Mouse (Mus musculus) brain, adult 2 months (tissue): ENCODE results near the gene Atp6v1f.

ENCODE experiments used
- DNase-seq: peaks from one replicate; pipeline ENCODE4 v3.0.0; 2011; ENCODE audit warnings: low read depth, low spot score

Gene Atp6v1f

DNA sequence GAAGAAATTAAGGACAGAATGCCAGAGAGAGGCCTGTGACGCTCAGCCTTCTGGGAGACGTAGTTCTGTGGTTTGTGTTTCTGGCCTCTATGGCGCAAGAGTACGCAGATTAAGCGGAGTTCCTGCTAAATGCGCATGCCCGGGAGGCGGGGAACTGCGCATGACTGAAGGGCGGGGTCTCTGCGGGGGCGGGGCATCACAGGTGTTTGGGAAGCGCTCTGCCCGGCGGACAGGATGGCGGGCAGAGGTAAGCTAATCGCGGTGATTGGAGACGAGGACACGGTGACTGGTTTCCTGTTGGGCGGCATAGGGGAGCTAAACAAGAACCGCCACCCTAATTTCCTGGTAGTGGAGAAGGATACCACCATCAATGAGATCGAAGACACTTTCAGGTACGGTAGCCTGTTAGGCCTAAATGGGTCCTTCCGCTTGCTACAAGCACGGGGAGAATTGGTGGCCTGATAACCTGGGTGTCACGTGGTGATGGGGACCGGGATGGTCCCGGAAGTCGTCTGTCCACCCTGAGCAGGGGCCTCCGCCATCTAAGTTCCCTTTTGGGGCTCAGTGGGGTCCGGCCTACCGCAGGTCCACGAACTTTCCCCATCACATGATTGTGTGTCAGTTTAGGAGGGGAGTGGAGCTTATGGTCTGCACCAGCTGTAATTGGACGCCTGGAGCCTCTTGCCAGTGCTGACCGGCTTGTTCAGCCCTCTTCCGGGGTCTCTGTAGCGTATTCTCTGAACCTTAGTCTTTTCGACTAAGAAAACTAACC, at the start of gene Atp6v1f:
Atp6v1f (plus strand) TSS at position 136 of the 772 bp plus-strand sequence.
- DNase-seq: peak; percentile 99

DNA sequence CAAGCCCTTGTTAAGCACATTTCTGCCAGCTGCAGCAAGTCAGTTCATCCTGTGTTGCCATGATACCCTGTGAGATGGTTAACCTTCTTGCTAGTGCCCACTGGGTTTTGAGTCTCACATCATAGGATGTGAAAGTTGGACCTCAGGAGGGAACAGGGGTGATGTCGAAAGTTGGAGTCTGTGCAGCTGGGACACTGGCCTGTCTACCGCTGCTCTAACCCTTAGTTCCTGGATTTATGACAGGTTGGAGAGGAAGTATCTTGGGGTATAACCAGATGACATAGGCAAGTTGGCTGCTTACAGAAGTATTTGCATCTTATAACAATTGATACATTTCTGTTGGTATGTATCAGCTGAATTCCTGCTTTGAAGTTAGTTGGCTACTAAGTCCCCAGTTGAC, 46.9 kb upstream of the Atp6v1f start:
- DNase-seq: no peak

DNA sequence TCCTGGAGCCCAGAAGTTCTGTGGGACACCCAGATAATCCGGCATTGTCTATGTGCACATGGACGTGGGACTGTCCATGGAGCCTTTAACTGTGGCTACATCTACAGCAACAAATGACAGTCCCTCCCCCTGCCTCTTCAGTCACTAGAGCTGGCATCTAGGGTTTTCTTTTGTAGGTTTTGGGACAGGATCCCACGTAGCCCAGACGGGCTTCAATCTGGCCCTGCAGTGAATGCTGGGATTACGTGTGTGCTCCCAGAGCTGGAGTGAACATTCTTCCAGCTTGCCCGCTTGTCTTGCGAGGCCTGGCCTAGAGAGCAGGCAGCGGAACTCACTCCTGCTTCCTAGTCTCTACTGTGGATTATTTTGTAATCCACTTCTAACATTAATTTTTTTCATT, 42.4 kb upstream of the Atp6v1f start:
- DNase-seq: no peak

DNA sequence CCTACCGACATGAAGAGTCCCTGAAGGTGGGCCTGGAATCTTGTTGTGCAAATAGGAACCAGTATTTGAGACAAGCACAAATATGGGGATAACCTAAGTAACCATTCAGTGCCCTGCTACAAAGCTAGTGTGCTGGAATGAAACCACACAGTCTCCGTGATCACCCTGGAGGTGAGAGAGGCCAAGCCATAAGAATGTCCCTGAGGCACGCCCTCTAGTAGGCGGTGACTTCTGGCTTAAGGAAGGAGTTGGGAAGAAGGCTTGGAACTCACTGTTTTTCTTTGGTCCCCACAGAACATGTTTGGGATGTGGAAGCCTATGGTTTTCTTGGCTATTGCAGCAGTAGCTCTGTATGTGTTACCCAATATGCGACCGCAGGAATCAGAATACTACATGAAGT, 41.2 kb upstream of the Atp6v1f start:
- no peak for DNase-seq

DNA sequence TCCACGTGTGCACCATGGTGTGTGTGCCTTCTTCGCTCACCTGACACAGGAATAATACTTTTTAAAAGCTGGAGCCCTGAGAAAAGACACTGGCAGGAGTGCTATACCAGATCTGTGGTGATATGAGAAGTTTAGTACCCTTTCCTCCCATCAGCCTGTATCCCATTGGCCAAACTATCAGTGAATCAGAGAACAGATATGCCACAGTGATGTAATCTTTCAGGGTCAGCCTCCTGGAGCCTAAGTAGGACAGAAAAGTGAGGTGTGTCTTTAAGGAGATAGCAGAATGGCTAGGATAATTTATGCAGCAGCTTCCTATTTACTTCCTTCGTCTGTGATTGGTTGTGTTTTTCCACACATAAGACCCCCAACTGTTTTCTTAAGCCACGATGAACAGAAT, 39.3 kb upstream of the Atp6v1f start:
- DNase-seq: no peak

DNA sequence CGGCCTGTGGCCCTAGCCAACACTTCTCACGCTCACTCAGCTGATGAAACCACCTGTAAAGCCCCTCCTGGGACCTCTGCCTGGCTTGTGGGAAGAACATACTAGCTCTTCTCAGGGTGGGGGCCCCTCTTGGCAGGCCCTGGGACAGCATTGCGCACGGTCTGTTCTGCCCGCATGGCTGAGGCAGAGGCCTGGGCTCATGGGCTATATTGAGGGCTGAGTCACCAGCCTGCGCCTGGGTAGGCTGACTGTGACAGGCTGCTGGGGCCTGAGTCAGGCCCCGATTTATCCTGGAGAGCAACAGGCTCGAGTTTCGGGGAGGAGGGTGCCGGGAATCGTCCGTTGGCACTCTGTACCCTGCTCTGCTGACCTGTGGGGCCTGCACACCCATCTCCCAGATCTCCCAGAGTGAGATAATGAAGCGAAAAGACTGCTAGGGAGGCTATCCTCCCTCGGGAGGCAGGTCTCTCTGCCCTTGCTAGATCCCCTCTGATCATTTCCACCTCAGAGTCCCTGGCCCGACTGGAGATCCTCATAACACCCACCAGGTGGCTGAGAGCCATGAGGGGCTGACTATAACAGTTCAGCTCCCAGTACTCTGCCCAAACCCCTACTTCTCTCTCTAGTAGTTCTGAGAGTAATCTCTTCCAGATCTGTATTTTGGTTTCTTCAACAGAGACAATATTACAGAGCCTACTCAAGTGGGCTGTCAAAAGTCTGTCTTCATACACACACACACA, 36.7 kb upstream of the Atp6v1f start:
- DNase-seq: no peak

DNA sequence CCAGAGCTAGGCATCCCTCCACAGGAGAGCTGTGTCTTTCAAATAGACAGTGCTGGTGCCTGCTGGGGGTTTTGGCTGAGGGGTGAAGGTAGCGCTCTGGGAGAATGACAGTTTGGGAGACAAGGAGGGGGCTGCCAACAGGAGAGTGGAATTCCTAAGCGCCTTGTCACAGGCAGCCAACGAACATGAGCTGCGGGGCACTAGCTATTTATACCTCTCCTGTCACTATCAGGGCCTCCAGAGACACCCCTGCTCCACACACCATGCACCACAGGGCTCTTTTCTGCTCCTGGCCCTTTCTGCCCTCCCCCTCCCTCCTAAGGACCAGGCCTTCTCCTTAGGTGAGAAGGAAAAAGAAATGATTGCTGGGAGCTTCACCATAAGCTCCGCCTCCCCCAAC, 36.0 kb upstream of the Atp6v1f start:
- DNase-seq: no peak

DNA sequence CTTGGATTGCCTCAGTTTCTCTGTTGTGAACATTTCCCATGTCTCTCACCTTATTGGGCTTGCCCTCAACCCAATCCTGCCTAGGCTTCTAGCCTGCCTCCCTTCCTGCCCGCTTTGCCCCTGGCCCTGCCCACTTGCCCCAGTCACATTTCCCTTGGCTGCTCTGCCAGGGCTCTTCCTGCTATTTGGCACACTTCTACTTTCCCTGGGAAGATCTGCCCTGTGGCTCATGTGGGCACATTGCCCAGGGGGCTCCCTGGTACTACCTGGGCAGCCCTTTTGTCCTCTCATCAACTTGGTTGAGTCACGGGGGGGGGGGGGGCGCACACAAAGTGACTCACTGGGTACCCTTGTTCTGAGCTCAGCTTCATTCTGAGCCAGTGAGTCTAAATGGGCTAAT, 35.4 kb upstream of the Atp6v1f start:
- no peak for DNase-seq

DNA sequence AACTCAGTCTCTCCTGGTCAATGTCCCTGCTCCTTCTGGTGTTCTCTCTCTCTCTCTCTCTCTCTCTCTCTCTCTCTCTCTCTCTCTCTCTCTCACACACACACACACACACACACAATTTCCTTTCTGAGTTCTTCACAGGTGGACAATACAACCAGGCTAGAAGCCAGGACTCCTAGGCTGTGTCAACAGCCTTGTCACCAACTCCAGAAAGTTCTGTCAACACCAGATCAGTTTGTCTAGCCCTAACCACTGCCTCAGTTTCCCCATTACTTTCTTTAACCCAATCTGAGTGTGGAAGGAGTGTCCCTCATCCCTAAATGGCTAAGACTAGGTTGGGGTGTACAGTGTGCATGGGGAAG, 34.9 kb upstream of the Atp6v1f start:
- DNase-seq: no peak

DNA sequence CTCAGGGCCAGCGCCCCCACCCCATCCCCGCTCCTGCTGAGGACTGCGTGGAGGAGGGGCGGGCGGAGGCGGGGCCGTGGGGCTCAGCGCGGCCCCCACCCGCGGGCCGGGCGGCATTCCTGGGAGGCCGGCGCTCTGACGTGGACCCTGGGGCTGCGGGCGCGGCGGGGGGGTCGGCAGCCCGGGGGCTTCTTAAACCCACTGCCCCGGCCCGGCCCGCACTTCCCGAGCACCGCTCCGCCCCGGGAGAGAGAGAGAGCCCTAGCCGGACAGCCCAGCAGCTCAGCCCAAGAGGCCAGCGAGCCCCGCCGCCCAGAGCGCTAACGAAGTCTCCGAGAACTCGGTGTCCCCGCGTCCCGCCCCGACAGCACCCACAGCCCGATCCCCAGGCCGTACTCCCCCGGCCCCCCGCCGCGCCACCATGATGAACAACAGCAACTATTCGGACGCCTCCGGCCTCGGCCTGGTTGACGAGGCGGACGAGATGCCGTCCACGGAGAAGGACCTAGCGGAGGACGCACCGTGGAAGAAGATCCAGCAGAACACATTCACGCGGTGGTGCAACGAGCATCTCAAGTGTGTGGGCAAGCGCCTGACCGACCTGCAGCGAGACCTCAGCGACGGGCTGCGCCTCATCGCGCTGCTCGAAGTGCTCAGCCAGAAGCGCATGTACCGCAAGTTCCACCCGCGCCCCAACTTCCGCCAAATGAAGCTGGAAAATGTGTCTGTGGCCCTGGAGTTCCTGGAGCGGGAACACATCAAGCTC, 34.3 kb upstream of the Atp6v1f start, which contains the start of gene Flnc:
Flnc (plus strand) TSS at position 219 of the 766 bp plus-strand sequence.
- DNase-seq: peak; percentile 17

DNA sequence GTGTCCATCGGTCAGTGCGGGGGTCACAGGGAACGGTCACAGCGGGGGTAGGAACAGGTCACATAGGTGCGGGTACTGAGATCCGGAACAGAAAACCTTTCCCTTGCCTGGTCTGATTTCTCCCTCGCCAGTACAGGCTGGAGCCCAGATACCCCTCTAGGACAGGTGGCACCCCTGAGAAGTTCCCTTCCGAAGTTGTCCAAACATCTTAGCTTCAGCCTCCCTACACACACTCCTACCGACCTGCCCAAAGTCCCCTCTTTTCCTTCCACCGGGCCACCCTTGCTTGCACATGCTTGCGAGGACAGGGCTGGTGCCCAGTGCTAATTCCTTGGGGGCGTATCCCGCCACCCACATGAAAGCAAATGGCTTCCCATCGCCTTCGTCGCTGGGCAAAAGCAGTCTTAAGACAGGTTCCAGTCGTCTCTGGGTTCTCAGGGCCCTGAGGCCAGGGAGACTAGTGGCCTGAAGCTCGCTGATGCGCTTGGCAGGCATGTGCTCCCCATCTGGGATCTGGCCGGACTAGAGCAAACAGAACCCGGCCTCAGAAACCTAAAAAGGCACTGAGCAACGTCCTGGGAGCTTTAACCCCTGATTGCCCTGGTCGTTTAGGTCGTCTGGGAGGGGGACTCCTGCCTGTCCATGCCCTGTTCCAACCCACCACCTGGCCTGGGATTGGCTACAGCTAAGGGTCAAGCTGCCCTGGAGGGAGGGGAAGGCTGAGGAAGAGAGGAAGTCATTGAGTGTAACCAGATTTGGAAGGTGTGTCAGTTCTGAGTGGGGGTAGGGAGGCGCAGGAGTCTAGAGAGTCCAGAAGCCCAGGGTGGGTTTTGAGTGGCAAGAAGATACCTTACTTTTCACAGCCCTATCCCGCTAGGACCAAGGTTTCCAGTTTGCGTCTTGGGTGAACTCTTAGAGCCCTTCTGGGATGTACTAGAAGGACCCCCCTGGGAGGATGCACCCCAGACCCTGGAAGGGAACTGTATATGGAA, 33.4 kb upstream of the Atp6v1f start:
- no peak for DNase-seq

DNA sequence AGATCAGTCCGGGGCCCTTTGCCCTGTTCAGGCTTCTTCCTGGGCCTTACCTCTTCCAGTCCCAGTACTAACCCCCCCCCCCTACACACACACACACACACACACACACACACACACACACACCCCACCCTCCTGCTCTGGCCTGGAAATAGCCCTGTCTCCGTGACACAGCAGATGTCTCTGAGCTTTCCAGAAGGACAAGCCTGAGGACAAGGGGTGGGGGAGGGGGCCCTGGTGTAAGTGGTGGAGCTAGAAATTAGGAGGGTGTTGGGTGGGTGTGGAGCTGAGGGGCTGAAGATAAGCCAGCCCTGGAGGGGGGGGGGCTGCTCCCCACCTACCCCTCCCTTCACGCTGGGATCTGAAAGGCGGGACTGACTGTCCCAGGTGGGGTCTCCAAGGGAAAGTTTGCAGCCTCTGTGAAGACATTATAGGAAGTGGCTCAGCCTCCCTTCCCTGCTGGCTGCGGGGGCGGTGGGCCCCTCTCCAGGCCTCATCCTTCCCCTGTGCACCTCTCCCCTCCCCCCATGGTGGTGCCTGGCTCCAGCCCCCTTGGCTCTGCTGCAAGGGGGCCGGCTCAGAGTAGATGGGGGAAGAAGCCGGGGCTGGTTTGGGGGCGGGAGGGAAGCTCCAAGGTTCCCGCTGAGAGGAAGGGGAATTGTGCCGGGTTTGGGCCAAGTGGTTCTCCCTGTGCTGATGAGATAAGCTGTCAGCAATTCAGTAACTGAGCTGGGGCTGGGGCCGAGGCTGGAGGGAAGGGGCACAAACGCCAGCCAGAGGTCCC, 32.4 kb upstream of the Atp6v1f start:
- peak; percentile 22 for DNase-seq

DNA sequence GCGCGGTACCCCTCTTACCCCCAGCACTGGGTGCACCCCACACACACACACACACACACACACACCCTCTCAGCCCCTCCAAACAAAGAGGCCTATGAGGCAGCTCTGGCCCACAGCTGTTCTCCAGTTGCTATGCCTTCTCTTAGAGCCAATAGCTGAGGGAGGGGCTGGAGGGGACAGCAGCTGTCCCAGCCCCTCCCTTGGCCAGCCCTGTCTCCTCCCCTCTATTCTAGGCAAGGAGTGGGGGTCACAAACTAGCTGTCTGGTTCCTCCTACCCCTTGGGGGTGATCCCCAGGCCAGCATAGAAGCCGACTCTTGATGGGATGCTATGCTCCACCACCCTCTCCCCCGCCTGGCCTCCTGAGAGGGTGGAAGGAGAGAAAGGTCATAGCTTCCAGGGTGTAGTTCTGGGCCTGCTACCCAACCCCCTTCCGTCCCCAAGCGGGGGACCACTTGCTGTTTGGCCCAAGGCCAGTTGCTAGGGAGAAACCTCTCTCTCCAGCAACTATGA, 31.5 kb upstream of the Atp6v1f start:
- peak; percentile 76 for DNase-seq

DNA sequence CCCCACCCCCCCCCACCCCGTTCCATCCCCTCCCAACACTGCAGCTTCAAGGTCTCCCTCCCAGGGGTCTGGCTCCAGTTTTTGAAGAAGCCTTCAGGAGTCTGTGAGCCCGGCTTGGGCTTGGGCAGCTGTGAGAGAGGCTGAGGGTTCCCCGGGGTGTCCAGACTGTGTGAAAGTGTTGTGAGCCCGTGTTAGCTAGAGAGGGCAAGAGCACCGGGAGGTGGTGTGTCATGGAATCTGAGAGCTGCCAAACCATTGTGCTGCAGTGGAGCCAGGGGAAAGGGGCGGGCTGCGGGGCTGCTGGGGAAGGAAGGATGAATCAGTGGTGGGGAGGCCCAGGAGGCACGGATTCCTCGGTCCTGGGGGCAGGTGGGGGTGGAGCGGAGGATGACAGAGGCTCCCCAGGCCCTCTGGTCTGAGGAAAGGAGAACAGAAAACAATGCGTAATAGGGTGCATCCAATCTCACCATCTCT, 31.0 kb upstream of the Atp6v1f start:
- DNase-seq: peak; percentile 65

DNA sequence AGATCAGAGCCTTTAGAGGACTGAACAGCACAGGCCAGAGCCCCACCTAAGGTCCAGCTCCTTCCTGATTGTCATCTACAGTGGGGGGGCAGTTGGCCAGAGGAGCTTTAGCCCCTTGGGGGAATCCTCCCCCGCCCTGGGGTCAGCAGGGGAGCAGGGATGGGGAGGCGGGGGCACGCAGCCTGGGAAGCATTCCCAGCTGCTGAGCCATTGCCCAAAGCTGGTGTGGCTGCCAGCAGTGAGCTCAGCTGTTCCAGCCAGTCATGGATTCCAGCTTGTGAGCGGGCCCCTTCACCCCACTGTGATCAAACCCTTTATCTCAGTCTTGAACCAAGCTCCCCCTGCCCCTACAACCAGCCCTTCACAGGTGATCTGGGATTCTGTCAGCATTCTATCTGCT, 28.3 kb upstream of the Atp6v1f start:
- DNase-seq: peak; percentile 60

DNA sequence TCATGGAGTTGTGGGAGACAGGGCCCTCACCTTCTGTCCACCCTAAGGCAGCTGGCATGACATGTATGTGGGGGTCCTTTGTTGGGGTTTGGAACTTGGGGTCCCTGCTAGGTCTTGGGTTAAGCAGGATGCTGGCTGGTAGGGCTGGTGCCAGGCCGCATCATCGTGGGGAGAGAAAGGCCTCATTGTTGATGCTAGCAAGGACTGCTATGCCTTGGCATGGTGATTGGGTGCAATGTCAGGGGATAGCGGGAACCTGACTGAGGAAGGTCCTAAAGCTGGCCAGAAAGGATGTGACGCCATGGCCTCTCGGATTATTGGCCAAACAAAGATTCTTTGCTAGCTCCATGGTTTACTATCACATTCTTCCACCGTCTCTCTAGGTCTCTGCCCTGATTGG, 27.7 kb upstream of the Atp6v1f start:
- DNase-seq: peak; percentile 63

DNA sequence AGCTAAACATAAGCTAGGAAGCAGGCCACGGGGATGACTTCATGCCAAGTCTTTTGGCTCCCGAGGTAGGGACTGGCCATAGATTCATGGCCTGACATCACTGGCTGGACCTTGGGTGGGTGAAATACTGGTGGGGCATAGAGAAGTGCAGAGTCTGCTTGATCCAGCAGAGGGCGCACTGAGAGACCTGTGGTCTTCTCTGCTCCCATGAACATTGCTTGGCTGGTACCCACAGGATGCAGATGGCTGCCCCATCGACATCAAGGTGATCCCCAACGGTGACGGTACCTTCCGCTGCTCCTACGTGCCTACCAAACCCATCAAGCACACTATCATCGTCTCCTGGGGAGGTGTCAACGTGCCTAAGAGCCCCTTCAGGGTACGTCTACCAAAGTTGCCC, 22.7 kb upstream of the Atp6v1f start:
- peak; percentile 38 for DNase-seq

DNA sequence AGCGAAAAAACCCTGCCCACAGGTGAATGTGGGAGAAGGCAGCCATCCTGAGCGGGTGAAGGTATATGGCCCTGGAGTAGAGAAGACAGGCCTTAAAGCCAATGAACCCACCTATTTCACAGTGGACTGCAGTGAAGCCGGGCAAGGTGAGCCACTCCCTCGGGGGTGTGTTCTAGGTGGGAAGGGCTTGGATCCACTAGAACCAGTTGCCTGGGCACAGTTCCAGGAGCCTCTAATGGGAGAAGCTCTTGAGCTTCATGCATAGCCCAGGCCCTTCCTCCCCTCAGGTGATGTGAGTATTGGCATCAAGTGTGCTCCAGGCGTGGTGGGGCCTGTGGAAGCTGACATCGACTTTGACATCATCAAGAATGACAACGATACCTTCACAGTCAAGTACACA, 22.2 kb upstream of the Atp6v1f start:
- DNase-seq: no peak

DNA sequence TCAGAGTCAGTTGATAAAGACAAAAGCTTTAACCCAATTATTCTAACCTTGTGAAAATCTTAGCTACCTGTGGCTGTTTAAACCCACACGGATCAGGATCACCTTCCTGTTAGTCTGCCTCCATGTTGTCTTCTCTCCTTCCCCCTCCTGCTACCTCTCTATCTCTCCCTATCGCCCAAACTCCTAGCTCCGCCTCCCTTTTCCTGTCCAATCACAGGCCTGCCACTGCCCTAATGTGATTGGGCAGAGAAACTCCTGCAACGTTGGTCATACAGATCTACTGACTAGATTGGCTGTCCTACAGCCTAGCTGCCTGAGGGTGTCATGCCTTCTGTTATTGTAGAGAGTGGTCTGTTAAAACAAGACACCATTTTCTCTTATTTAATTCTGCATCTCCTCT, 17.7 kb upstream of the Atp6v1f start:
- no peak for DNase-seq

DNA sequence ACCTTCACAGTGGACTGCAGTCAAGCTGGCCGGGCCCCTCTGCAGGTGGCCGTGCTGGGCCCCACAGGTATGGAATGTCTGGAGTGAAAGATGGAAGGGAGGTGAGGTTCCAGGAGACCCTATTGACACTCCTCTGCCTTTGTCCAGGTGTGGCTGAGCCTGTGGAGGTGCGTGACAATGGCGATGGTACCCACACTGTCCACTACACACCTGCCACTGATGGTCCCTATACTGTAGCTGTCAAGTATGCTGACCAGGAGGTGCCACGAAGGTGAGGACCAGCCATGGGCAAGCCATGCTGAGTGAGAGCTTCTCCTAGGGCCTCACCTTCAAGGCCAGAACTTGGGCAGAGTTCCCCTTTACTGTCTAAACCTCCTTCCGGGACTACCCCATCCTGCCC, 16.9 kb upstream of the Atp6v1f start:
- DNase-seq: no peak
